Mouse (Mus musculus) gastrocnemius, adult 18-20 months (tissue): ENCODE results near the gene Kdm5c. TPM values are rescaled to one million over a fixed set of nuclear protein-coding genes. Genes with fewer than 3 reads are reported as not detected.
A peak's percentile ranks its signal among the peaks of the same experiment; 100 is the strongest.
"Not testable (repeated sequence)": the region's sequence is repeated elsewhere in the genome, so short reads cannot be mapped to it uniquely, and the experiment has no call there.

Source experiments
- DNase-seq: peaks from one replicate; pipeline ENCODE4 v3.0.0; 2021; ENCODE audit warnings: low spot score
- total RNA-seq, 2 experiments: library from RNA; stranded (reverse); gene quantifications; 2 replicates each; pipeline ENCODE4 v1.2.3; 2021

The Kdm5c gene
- total RNA-seq, 2 experiments from 2014 or later: 19.7 to 26.2 TPM

GRCm38 (mm10) chrX:152284746-152285145 lies 51.9 kb downstream of the Kdm5c start:
- DNase-seq: no peak

GRCm38 (mm10) chrX:152287026-152287425 lies 54.2 kb downstream of the Kdm5c start:
- not testable (repeated sequence) for DNase-seq

- DNase-seq: no peak
These were observed 73.4 kb downstream of the Kdm5c start for GRCm38 (mm10) chrX:152306224-152306623.

GRCm38 (mm10) chrX:152307371-152307770 lies 74.6 kb downstream of the Kdm5c start:
- DNase-seq: no peak

- DNase-seq: peak; percentile 2
These were observed 75.1 kb downstream of the Kdm5c start for GRCm38 (mm10) chrX:152307942-152308341.

GRCm38 (mm10) chrX:152320535-152320934 lies 87.7 kb downstream of the Kdm5c start:
- DNase-seq: no peak

GRCm38 (mm10) chrX:152322776-152323175 lies 90.0 kb downstream of the Kdm5c start:
- DNase-seq: no peak

GRCm38 (mm10) chrX:152323584-152323983 lies 90.8 kb downstream of the Kdm5c start:
- DNase-seq: no peak

Other genes starting within 250 kb of the Kdm5c start
- 100 to 1,000 TPM in 1 of 2 experiments, 10 to 100 TPM in 1; 87.1 to 105 TPM for gene Hsd17b10, start 231.2 kb upstream of the Kdm5c start, total RNA-seq
- gene Ribc1, start 216.7 kb upstream of the Kdm5c start, total RNA-seq: under 1 TPM; 0.24 to 0.73 TPM
- gene Smc1a, start 216.6 kb upstream of the Kdm5c start, total RNA-seq: 10 to 100 TPM; 14.7 to 15.6 TPM
- gene Iqsec2, start 88.8 kb upstream of the Kdm5c start, total RNA-seq: 10 to 100 TPM; 19.3 to 25.3 TPM
- 1 to 10 TPM; 1.1 to 1.3 TPM for gene Kantr, start 94.5 kb downstream of the Kdm5c start, total RNA-seq
- 10 to 100 TPM; 11.2 to 13.7 TPM for gene Tspyl2, start 109.4 kb downstream of the Kdm5c start, total RNA-seq
- under 1 TPM; 0.16 to 0.31 TPM for gene Gpr173, start 135.7 kb downstream of the Kdm5c start, total RNA-seq